8 mouse cellular contexts compared by ENCODE assay signal in the genomic region with DNA sequence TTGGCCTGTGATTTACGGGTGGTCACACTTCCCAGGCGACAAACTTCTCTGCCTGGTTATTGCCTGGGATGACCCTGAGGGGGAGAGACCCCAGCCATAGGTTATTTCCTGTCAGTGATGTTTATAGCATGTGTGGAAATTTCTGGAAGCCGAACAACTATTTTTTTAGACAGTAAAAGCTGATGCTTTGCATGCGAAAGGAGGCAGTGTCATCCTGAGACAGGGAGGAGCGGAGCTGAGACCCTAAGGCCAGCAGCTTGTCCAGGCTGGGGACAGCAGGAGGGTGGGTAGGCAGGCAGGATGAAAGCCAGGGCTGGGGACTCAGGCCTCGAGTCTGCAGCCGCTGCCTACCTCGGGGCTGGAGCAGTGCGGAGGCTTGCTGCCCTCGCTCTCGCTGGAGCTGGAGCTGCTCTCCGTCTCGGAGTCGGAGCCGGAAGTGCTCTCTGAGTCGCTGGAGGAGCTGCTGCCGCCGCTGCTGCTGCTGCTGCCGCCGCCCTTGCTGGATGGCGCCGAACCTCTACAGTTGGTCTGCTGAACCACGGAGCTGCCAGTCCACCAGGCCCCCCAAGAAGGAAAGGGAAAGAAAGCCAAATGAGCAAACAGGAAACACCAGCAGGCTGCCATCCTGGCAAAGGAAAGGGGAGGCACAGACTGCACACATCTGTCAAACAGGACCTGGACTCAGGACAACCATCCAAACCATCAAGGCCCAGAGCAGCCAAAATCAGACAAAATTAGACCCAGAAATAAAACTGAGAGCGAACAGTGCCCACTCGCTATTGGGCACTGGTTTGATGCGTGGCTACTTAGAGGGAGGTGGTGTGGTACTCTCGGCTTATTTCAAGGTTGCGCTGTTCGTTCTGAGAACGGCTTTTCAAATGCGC.
DNase-seq lines count a peak whose midpoint lies in the region; ATAC-seq and TF ChIP-seq lines count a peak whose summit lies in the region.

No protein-coding gene starts in this region.

- WGBS in midbrain, embryonic 16.5 days, result 74% methylated on average over 31 of the region's 31 CpGs
- WGBS in midbrain, embryonic 15.5 days, result 76% methylated on average over 31 of the region's 31 CpGs
- WGBS in neural tube, embryonic 15.5 days, result 60% methylated on average over 31 of the region's 31 CpGs
- 81% methylated on average over 27 of the region's 31 CpGs for WGBS in midbrain, postnatal 0 days

- H3K4me2 ChIP-seq in midbrain, embryonic 16.5 days (ENCODE audit: low read length), result no peak overlapping the region
- no peak overlapping the region for H3K4me2 ChIP-seq in midbrain, embryonic 15.5 days
- H3K4me2 ChIP-seq in neural tube, embryonic 15.5 days, result peak overlapping the region; percentile 41
- H3K4me2 ChIP-seq in midbrain, postnatal 0 days (ENCODE audit: low read depth, low read length, poor library complexity, severe bottlenecking), result no peak overlapping the region

- no peaks in the 10 kb centered on the region for H3K27me3 ChIP-seq in midbrain, embryonic 16.5 days (ENCODE audit: control insufficient read depth, insufficient read depth, low read depth, low read length)
- no peaks in the 10 kb centered on the region for H3K27me3 ChIP-seq in midbrain, embryonic 15.5 days (replicated peaks)
- H3K27me3 ChIP-seq in neural tube, embryonic 15.5 days (replicated peaks), result no peaks in the 10 kb centered on the region
- H3K27me3 ChIP-seq in midbrain, postnatal 0 days (ENCODE audit: insufficient read depth, low read length), result no peaks in the 10 kb centered on the region

- peaks cover 5% of the 10 kb centered on the region; the same call in 1 of the 2 replicates for H3K9me3 ChIP-seq in midbrain, embryonic 16.5 days (replicated peaks; ENCODE audit: control insufficient read depth, low read length, poor library complexity, severe bottlenecking)
- H3K9me3 ChIP-seq in midbrain, embryonic 15.5 days, result no peaks in the 10 kb centered on the region
- H3K9me3 ChIP-seq in neural tube, embryonic 15.5 days (replicated peaks), result no peaks in the 10 kb centered on the region
- no peaks in the 10 kb centered on the region for H3K9me3 ChIP-seq in midbrain, postnatal 0 days (ENCODE audit: low read length)

- peak; percentile 33 for DNase-seq in adrenal gland, adult 2 months
- no peak for DNase-seq in adrenal gland, postnatal 4 days (ENCODE audit: low spot score in 2 of 2)
- DNase-seq in kidney, postnatal 36 days, result peak; percentile 13 to 56
- no peak for DNase-seq in left cerebral cortex, adult 18-20 months (ENCODE audit: low spot score in 2 of 2)
- DNase-seq in midbrain, postnatal 0 days (ENCODE audit: low spot score), result no peak

- H3K9ac ChIP-seq in midbrain, embryonic 16.5 days (ENCODE audit: low read depth, low read length), result 0 out of 2 replicates have a peak overlapping the region, but pooled peaks have one; percentile 25
- no peak overlapping the region for H3K9ac ChIP-seq in midbrain, embryonic 15.5 days
- H3K9ac ChIP-seq in neural tube, embryonic 15.5 days (replicated peaks), result peak overlapping the region; percentile 32; the same call in 1 of the 2 replicates
- no peak overlapping the region for H3K9ac ChIP-seq in midbrain, postnatal 0 days (replicated peaks; ENCODE audit: low read length, poor library complexity, severe bottlenecking)

- TF ChIP-seq CTCF in midbrain, postnatal 0 days (IDR thresholded peaks at IDR 0.05), result no peak

- no peaks in the 10 kb centered on the region for H3K36me3 ChIP-seq in midbrain, embryonic 16.5 days (ENCODE audit: control insufficient read depth, insufficient read depth, low read length)
- H3K36me3 ChIP-seq in midbrain, embryonic 15.5 days (replicated peaks), result no peaks in the 10 kb centered on the region
- H3K36me3 ChIP-seq in neural tube, embryonic 15.5 days, result no peaks in the 10 kb centered on the region
- H3K36me3 ChIP-seq in midbrain, postnatal 0 days (ENCODE audit: insufficient read depth, low read length), result no peaks in the 10 kb centered on the region

- H3K4me3 ChIP-seq in midbrain, embryonic 16.5 days (ENCODE audit: low read depth, low read length), result no peak overlapping the region
- H3K4me3 ChIP-seq in midbrain, embryonic 15.5 days, result no peak overlapping the region
- H3K4me3 ChIP-seq in neural tube, embryonic 15.5 days (replicated peaks), result no peak overlapping the region
- H3K4me3 ChIP-seq in midbrain, postnatal 0 days (ENCODE audit: low read depth, low read length), result no peak overlapping the region

- no peak for ATAC-seq in midbrain, embryonic 16.5 days
- ATAC-seq in midbrain, embryonic 15.5 days (replicated peaks), result no peak
- peak; percentile 36; the same call in 1 of the 2 replicates for ATAC-seq in neural tube, embryonic 15.5 days (ENCODE audit: low FRiP score)
- no peak for ATAC-seq in midbrain, postnatal 0 days (ENCODE audit: low FRiP score)

- no peak overlapping the region for H3K27ac ChIP-seq in midbrain, embryonic 16.5 days (ENCODE audit: low read length)
- H3K27ac ChIP-seq in midbrain, embryonic 15.5 days, result no peak overlapping the region
- H3K27ac ChIP-seq in neural tube, embryonic 15.5 days (replicated peaks), result peak overlapping the region; percentile 63
- no peak overlapping the region for H3K27ac ChIP-seq in midbrain, postnatal 0 days (ENCODE audit: low read depth, low read length)

- H3K4me1 ChIP-seq in midbrain, embryonic 16.5 days (ENCODE audit: control insufficient read depth, insufficient read depth, low read length), result no peaks in the 10 kb centered on the region
- H3K4me1 ChIP-seq in midbrain, embryonic 15.5 days, result 0 out of 2 replicates have a peak, but pooled peaks cover 4% of the 10 kb centered on the region
- H3K4me1 ChIP-seq in neural tube, embryonic 15.5 days, result peaks cover 17% of the 10 kb centered on the region
- H3K4me1 ChIP-seq in midbrain, postnatal 0 days (ENCODE audit: insufficient read depth, low read length), result no peaks in the 10 kb centered on the region; the same call in 1 of the 2 replicates

Comparison
In these comparisons a context has a peak if more than half of its experiments do, and no peak if none do; other contexts are left out.
1. DNase-seq: peak in adrenal gland, adult 2 months (single experiment) and kidney, postnatal 36 days (2 of 2); none in adrenal gland, postnatal 4 days (0 of 2), left cerebral cortex, adult 18-20 months (0 of 2) and midbrain, postnatal 0 days (single experiment).
2. H3K9ac ChIP-seq: peak in midbrain, embryonic 16.5 days (single experiment) and neural tube, embryonic 15.5 days (single experiment); none in midbrain, embryonic 15.5 days (single experiment) and midbrain, postnatal 0 days (single experiment).